Mouse (Mus musculus) gastrocnemius, postnatal 10 days (tissue): ENCODE measurements around the gene Olfr1472. TPM values are rescaled to one million over a fixed set of nuclear protein-coding genes. Genes with fewer than 3 reads are reported as not detected.
"Not testable (repeated sequence)": the region's sequence is repeated elsewhere in the genome, so short reads cannot be mapped to it uniquely, and the experiment has no call there.

Experiments used
- DNase-seq: peaks from one replicate; pipeline ENCODE4 v3.0.0; 2021; ENCODE audit warnings: mixed read lengths
- long read RNA-seq, 2 experiments: library from polyadenylated mRNA; stranded (forward); transcript quantifications; one replicate each; pipeline ENCODE4 v2.0.0; 2021
- total RNA-seq, 2 experiments: library from RNA; stranded (reverse); gene quantifications; 2 replicates each; pipeline ENCODE4 v1.2.3; 2021

Gene Olfr1472
- not detected for total RNA-seq
- long read RNA-seq, experiment 1, result 0 reads
- long read RNA-seq, experiment 2, result 0 reads

- no peak for DNase-seq
Measured at GRCm38 (mm10) chr19:13455986-13456385, at the start of gene Olfr1472. TSS of gene Olfr1472 (minus strand) at chr19:13456086.

GRCm38 (mm10) chr19:13500246-13500645 lies 44.4 kb upstream of the Olfr1472 start, which contains the start of gene Olfr1477:
TSS of gene Olfr1477 (plus strand) at chr19:13500546.
- DNase-seq, result no peak

GRCm38 (mm10) chr19:13480096-13480495 lies 24.2 kb upstream of the Olfr1472 start, which contains the start of gene Olfr1475:
TSS of gene Olfr1475 (minus strand) at chr19:13480196.
- DNase-seq, result no peak

GRCm38 (mm10) chr19:13469265-13469664 lies 13.4 kb upstream of the Olfr1472 start, which contains the start of gene Olfr1474:
TSS of gene Olfr1474 (plus strand) at chr19:13469565.
- not testable (repeated sequence) for DNase-seq

GRCm38 (mm10) chr19:13443109-13443508 lies 12.8 kb downstream of the Olfr1472 start, which contains the start of gene Olfr1471:
TSS of gene Olfr1471 (plus strand) at chr19:13443409.
- not testable (repeated sequence) for DNase-seq

- DNase-seq, result no peak
Measured at GRCm38 (mm10) chr19:13407549-13407948, 48.3 kb downstream of the Olfr1472 start, which contains the start of gene Olfr1469. TSS of gene Olfr1469 (plus strand) at chr19:13407849.

Other genes starting within 250 kb of the Olfr1472 start
- gene Olfr1463, start 224.8 kb downstream of the Olfr1472 start, total RNA-seq, result not detected
- gene Olfr1465, start 140.5 kb downstream of the Olfr1472 start, total RNA-seq, result not detected
- not detected for gene Olfr1466, start 117.2 kb downstream of the Olfr1472 start, total RNA-seq
- not detected for gene Olfr1467, start 93.8 kb downstream of the Olfr1472 start, total RNA-seq
- gene Olfr1469, start 48.2 kb downstream of the Olfr1472 start, total RNA-seq, result not detected
- not detected for gene Olfr1471, start 12.7 kb downstream of the Olfr1472 start, total RNA-seq
- not detected for gene Olfr1474, start 13.5 kb upstream of the Olfr1472 start, total RNA-seq
- gene Olfr1475, start 24.1 kb upstream of the Olfr1472 start, total RNA-seq, result not detected
- not detected for gene Olfr1477, start 44.5 kb upstream of the Olfr1472 start, total RNA-seq
- gene Olfr1480, start 71.8 kb upstream of the Olfr1472 start, total RNA-seq, result not detected
- not detected for gene Olfr1484, start 127.4 kb upstream of the Olfr1472 start, total RNA-seq
- gene Olfr1487, start 161.3 kb upstream of the Olfr1472 start, total RNA-seq, result not detected
- gene Olfr1489, start 175.5 kb upstream of the Olfr1472 start, total RNA-seq, result not detected
- gene Olfr1490, start 195.0 kb upstream of the Olfr1472 start, total RNA-seq, result not detected
- not detected for gene Olfr1491, start 241.2 kb upstream of the Olfr1472 start, total RNA-seq